Mouse (Mus musculus) olfactory bulb, adult 2 months (tissue): ENCODE results near the gene Gramd4.

Experiments used
- CTCF ChIP-seq: fragments of 200-500 bp; IDR thresholded peaks from 2 replicates; pipeline ENCODE4 v1.5.1; 2012; ENCODE audit warnings: low read depth, mild to moderate bottlenecking, low read length, moderate library complexity; ENCODE audit not compliant: insufficient read depth
- POLR2A ChIP-seq: fragments of 200-500 bp; IDR thresholded peaks from 2 replicates; pipeline ENCODE4 v1.6.1; 2012; ENCODE audit warnings: mild to moderate bottlenecking, low read depth, low read length, moderate library complexity; ENCODE audit not compliant: insufficient read depth

GRCm38 (mm10) chr15:86057908-86058307 is 413 bp downstream of the Gramd4 start:
- TF ChIP-seq CTCF (no peak), POLR2A (no peak)
